Mouse (Mus musculus) hindbrain, embryonic 15.5 days (tissue): ENCODE results near the gene Nutf2. TPM values are rescaled to one million over a fixed set of nuclear protein-coding genes. Genes with fewer than 3 reads are reported as not detected.
"Not testable (repeated sequence)": the region's sequence is repeated elsewhere in the genome, so short reads cannot be mapped to it uniquely, and the experiment has no call there.

Experiments used
- ATAC-seq: fragments of 200-750 bp; cut with Nextera tagmentation; 2 replicates; pipeline ENCODE4 v1.8.0; 2017; ENCODE audit warnings: low read depth, moderate number of reproducible peaks, moderate TSS enrichment; ENCODE audit not compliant: low FRiP score
- H3K27ac ChIP-seq: fragments of 300-500 bp; sonication (generic); replicated peaks from 2 replicates; pipeline ENCODE4 v1.5.1; 2015; ENCODE audit warnings: mild to moderate bottlenecking, inconsistent platforms
- H3K27me3 ChIP-seq: fragments of 300-500 bp; sonication (generic); 2 replicates; pipeline ENCODE4 v1.6.1; 2015; ENCODE audit warnings: control low read depth, inconsistent platforms
- H3K36me3 ChIP-seq: fragments of 300-500 bp; sonication (generic); 2 replicates; pipeline ENCODE4 v1.6.1; 2015; ENCODE audit warnings: control low read depth, inconsistent platforms
- H3K4me1 ChIP-seq: fragments of 300-500 bp; sonication (generic); replicated peaks from 2 replicates; pipeline ENCODE4 v1.6.1; 2015; ENCODE audit warnings: control low read depth, inconsistent platforms
- H3K4me2 ChIP-seq: fragments of 300-500 bp; sonication (generic); 2 replicates; pipeline ENCODE4 v1.6.1; 2015; ENCODE audit warnings: moderate library complexity, mild to moderate bottlenecking, inconsistent platforms
- H3K4me3 ChIP-seq: fragments of 300-500 bp; sonication (generic); 2 replicates; pipeline ENCODE4 v1.5.1; 2015; ENCODE audit warnings: mild to moderate bottlenecking, inconsistent platforms
- H3K9ac ChIP-seq: fragments of 300-500 bp; sonication (generic); 2 replicates; pipeline ENCODE4 v1.6.1; 2015; ENCODE audit warnings: inconsistent platforms
- H3K9me3 ChIP-seq: fragments of 300-500 bp; sonication (generic); 2 replicates; pipeline ENCODE4 v1.6.1; 2016; ENCODE audit warnings: control low read depth, inconsistent platforms
- WGBS: fragments of 180-500 bp; shearing (Covaris S2); methylation state at CpG from one replicate; pipeline ENCODE4 v1.1.7; 2015; 5-methylcytosine and 5-hydroxymethylcytosine counted together
- polyA plus RNA-seq: library from polyadenylated mRNA; unstranded; fragments of >200 nt; fragmentation: Nextera tagmentation; extraction: Ambion mirVana; gene quantifications from 2 replicates; pipeline ENCODE4 v1.2.1, GENCODE M21; 2015

The Nutf2 gene
- 150 and 157 TPM in 2 replicates for polyA plus RNA-seq

DNA sequence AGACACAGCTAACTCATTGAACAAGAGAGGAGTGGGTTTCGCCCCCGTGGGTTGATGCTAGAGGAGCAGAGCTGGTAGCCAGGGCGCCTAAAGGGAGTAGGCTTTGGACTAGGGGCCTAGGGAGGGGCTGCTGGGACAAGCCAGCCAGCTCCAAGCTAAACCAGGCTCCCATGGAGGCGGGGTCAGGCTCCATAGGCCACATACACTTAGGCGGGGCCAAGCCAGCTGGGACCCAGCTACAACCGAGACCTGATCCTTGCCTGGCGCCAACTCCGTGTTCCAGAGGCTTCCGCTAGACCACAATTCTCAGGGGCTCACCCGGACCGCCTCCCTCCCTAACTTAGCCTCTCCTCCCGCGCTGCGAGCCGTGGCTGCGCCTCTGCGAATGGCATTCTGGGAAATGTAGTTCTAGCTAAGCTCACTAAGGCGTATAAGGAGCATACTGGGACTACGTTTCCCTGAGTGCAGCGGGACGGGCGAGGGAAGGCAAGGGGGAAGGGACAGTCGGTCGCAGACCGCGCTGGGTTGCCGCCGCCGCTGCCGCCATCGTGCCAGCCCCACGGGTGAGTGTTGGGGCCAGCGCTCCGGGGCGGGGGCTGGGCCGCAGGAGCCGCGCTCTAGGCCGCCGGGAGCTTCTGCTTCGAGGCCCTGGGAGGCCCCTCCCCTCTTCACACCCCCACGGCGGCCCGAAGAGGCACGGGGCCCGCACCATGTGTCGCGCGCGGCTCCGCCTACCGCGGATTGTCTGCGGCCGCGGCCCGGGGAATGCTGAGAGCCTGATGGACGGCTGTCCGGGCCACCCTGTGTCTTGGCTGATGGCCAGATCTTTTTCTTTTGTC, at the start of gene Nutf2:
TSS of gene Nutf2 (plus strand) at position 438 of the 839 bp plus-strand sequence.
- Histone ChIP-seq H3K27me3 (no peaks in the 10 kb centered on the region), H3K4me1 (peaks cover 67% of the 10 kb centered on the region), H3K4me3 (peak within 1 kb of the TSS; percentile 82), H3K4me2 (peak within 1 kb of the TSS; percentile 79), H3K27ac (peak within 1 kb of the TSS; percentile 93), H3K36me3 (no peaks in the 10 kb centered on the region), H3K9me3 (no peaks in the 10 kb centered on the region), H3K9ac (peak within 1 kb of the TSS; percentile 89)
- peak; percentile 97 for ATAC-seq
- WGBS = under 1% methylated on average over 59 of the region's 59 CpGs

DNA sequence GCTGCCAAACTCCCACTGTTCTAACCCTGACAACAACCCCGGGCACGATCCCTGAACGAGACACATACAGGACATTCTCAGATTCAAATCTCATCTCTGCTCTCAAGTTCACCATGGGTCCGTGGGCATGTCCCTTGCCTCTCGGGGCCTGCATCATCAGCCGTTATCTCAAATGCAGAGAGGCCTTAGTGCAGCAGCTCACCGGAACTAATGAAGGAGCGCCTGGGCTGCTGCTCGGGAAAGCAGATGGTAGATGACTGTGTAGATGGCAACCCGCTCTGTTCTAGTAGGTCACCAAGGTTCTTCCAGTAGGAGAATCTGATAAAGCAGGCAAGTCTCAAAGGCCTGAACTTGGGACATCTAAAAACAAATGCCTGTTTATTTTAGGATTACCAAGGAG, 49.3 kb upstream of the Nutf2 start:
- WGBS = 71% methylated on average over 10 of the region's 10 CpGs
- H3K9ac ChIP-seq = no peak overlapping the region

DNA sequence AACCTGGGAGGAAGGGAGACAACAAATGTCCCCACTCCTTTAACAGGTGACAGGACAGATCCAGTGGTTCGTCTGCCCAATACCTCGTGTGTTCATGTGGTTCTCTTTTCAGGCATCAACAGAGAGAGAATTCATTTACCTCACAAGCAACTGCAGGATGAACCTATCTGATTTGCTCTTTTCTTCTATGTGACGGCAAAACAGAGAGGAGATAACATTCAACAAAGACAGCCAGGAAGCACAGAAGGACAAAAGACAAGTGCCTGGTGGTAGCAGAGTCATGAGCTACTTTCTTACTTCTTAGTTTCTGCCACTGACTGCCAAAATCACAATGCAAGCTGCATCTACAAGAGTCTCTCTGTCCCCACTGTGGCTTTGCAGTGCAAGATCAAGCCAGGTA, 48.8 kb upstream of the Nutf2 start:
- H3K9ac ChIP-seq = no peak overlapping the region
- H3K27ac ChIP-seq = no peak overlapping the region
- peaks cover 17% of the 10 kb centered on the region for H3K4me1 ChIP-seq
- WGBS = 82% methylated on average over 3 of the region's 3 CpGs
- H3K4me2 ChIP-seq = no peak overlapping the region
- H3K36me3 ChIP-seq = peaks cover 10% of the 10 kb centered on the region; the same call in 1 of the 2 replicates
- H3K4me3 ChIP-seq = no peak overlapping the region
- no peak for ATAC-seq
- H3K27me3 ChIP-seq = no peaks in the 10 kb centered on the region
- no peaks in the 10 kb centered on the region for H3K9me3 ChIP-seq

More for the DNA sequence above, 49.3 kb upstream of the Nutf2 start:
- Histone ChIP-seq H3K4me3 (no peak overlapping the region), H3K9me3 (no peaks in the 10 kb centered on the region), H3K36me3 (peaks cover 10% of the 10 kb centered on the region; the same call in 1 of the 2 replicates), H3K4me1 (peaks cover 17% of the 10 kb centered on the region), H3K27me3 (no peaks in the 10 kb centered on the region), H3K27ac (no peak overlapping the region), H3K4me2 (no peak overlapping the region)
- no peak for ATAC-seq

DNA sequence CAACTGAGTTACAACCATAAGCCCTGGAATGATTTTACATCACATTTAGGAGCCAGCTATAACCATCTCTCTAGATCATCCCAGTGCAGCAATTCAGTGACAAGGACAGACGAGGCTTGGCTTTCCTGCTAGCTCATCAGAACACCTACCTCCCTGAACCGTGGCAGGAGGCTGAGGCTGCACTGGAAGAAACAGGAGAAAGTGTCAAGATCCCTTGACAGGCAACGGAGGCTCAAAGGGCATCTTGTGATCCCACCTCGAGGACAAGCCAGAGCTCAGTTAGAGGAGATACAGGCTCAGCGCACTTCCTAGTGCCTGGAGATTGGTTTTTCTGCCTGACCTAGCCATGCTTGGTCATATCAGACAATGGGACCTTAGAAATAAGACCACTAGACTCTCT, 47.9 kb upstream of the Nutf2 start:
- no peak for ATAC-seq
- Histone ChIP-seq H3K27me3 (no peaks in the 10 kb centered on the region), H3K36me3 (peaks cover 10% of the 10 kb centered on the region; the same call in 1 of the 2 replicates), H3K4me1 (peaks cover 16% of the 10 kb centered on the region), H3K4me2 (no peak overlapping the region), H3K27ac (no peak overlapping the region), H3K9me3 (no peaks in the 10 kb centered on the region), H3K4me3 (no peak overlapping the region), H3K9ac (no peak overlapping the region)
- 90% methylated on average over 5 of the region's 5 CpGs for WGBS

DNA sequence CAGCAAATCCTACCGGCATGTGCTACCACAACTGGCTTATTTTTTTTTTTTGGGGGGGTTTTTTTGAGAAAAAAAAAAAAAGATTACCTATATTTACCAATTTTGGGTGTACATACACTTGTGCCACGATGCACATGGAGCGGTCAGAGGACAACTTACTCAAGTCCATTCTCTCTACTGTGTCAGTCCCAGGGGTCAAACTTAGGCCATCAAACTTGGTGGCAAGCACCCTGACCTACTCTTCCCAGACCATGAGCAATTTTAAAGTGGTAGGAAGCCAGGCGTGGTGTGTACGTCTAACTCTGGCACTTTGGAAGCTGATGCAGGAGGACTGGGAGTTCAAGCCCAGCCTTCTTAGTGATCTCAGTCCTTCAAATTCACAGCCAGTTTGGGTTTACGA, 47.1 kb upstream of the Nutf2 start:
- Histone ChIP-seq H3K4me3 (no peak overlapping the region), H3K9me3 (no peaks in the 10 kb centered on the region), H3K4me2 (no peak overlapping the region), H3K27ac (no peak overlapping the region), H3K4me1 (peaks cover 9% of the 10 kb centered on the region; the same call in 1 of the 2 replicates), H3K27me3 (no peaks in the 10 kb centered on the region), H3K9ac (no peak overlapping the region), H3K36me3 (peaks cover 12% of the 10 kb centered on the region; the same call in 1 of the 2 replicates)
- WGBS = 98% methylated on average over 6 of the region's 6 CpGs
- ATAC-seq = no peak

DNA sequence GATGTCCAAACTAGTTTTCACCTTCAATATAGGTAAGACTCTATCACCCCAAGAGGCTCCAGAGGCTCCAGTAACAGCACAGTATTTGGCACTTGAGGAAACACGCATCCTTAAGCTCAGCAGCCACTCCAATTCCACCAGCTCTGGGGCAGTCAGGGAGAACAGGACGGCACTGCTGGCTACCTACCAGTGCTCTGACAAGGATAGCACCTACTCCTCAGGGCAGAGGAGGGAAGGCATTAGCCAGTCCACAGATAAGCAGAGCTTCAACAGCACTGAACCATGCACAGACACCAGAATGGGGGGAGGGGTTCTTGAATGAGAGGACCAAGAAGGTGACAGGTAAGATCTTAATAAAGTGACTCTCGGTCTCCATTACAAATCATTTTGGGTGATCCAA, 40.7 kb upstream of the Nutf2 start:
- Histone ChIP-seq H3K4me3 (no peak overlapping the region), H3K27me3 (no peaks in the 10 kb centered on the region), H3K4me2 (no peak overlapping the region), H3K27ac (no peak overlapping the region), H3K36me3 (peaks cover 32% of the 10 kb centered on the region), H3K9ac (no peak overlapping the region), H3K9me3 (no peaks in the 10 kb centered on the region), H3K4me1 (peaks cover 8% of the 10 kb centered on the region; the same call in 1 of the 2 replicates)
- WGBS = 92% methylated on average over 3 of the region's 3 CpGs
- no peak for ATAC-seq

DNA sequence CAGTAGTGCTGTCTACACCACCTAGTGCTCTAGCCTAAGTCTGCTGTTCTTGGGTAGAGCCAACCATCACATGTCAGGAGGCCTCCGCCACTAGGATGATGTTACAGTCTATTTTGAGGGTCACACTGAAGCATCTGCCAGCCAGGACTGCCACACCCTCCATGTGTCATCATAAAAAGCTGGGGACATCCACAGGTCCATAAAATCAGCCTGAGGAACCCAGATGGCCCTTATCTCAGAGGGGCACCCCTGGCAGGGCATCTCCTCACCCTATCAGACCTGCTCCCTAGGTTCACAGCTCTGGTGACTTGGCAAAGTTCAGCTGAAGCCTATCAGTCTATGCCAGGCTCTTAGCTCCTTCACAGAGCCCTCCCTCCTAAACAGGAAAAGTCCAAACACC, 39.5 kb upstream of the Nutf2 start:
- Histone ChIP-seq H3K9ac (no peak overlapping the region), H3K4me3 (no peak overlapping the region), H3K27ac (no peak overlapping the region), H3K4me2 (no peak overlapping the region), H3K36me3 (peaks cover 34% of the 10 kb centered on the region), H3K4me1 (peaks cover 18% of the 10 kb centered on the region), H3K9me3 (no peaks in the 10 kb centered on the region), H3K27me3 (no peaks in the 10 kb centered on the region)
- WGBS = 100% methylated on average over 1 of the region's 1 CpGs
- ATAC-seq = 0 out of 2 replicates have a peak, but pooled peaks have one; percentile 31

DNA sequence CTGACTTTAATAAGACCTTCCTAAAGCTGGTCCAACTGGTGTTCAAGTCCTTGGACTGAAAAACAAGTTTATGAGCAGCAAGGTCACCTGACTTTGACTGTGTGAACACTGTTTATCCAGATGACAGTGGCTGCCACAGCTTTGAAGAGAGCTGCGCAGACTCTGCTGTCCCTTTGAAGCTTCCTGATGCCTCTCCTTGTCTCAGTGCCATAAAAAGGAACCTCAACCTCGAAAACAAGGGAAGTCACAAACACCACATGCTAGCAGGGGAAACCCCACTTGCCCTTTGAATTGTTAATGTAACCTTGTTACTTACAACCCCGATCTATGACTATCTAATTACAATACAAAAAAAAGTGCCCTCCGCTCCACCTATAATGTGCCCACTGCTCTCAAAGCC, 34.9 kb upstream of the Nutf2 start:
- Histone ChIP-seq H3K27ac (no peak overlapping the region), H3K4me3 (peak overlapping the region; percentile 99), H3K9ac (peak overlapping the region; percentile 95), H3K27me3 (no peaks in the 10 kb centered on the region), H3K4me2 (peak overlapping the region; percentile 94), H3K4me1 (peaks cover 29% of the 10 kb centered on the region), H3K9me3 (no peaks in the 10 kb centered on the region), H3K36me3 (peaks cover 30% of the 10 kb centered on the region)
- ATAC-seq = no peak
- WGBS = 77% methylated on average over 4 of the region's 4 CpGs

DNA sequence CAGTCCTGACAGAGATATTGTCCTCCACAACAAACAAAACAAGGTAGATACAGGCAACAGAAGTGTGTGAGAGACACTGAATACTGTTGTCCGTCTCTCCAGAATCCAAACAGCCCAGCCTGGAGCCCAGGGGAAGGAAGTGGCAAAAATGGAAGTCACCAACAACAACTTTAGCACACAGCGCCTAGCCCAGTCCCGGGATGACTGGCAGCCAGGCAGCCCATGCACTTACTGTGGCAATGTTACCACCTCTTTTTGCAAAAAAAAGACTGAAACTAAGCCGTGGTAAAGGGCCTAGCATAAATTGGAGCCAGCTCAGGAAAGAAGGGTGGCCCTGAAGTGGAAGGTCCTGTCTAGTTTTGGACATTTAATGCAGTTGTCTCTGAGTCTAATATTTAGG, 34.0 kb upstream of the Nutf2 start:
- peak overlapping the region; percentile 95 for H3K9ac ChIP-seq
- no peaks in the 10 kb centered on the region for H3K9me3 ChIP-seq
- 11% methylated on average over 4 of the region's 4 CpGs for WGBS
- ATAC-seq = no peak
- H3K4me3 ChIP-seq = peak overlapping the region; percentile 99
- H3K36me3 ChIP-seq = peaks cover 25% of the 10 kb centered on the region
- peak overlapping the region; percentile 94 for H3K4me2 ChIP-seq
- H3K4me1 ChIP-seq = peaks cover 29% of the 10 kb centered on the region
- no peaks in the 10 kb centered on the region for H3K27me3 ChIP-seq
- H3K27ac ChIP-seq = peak overlapping the region; percentile 81

DNA sequence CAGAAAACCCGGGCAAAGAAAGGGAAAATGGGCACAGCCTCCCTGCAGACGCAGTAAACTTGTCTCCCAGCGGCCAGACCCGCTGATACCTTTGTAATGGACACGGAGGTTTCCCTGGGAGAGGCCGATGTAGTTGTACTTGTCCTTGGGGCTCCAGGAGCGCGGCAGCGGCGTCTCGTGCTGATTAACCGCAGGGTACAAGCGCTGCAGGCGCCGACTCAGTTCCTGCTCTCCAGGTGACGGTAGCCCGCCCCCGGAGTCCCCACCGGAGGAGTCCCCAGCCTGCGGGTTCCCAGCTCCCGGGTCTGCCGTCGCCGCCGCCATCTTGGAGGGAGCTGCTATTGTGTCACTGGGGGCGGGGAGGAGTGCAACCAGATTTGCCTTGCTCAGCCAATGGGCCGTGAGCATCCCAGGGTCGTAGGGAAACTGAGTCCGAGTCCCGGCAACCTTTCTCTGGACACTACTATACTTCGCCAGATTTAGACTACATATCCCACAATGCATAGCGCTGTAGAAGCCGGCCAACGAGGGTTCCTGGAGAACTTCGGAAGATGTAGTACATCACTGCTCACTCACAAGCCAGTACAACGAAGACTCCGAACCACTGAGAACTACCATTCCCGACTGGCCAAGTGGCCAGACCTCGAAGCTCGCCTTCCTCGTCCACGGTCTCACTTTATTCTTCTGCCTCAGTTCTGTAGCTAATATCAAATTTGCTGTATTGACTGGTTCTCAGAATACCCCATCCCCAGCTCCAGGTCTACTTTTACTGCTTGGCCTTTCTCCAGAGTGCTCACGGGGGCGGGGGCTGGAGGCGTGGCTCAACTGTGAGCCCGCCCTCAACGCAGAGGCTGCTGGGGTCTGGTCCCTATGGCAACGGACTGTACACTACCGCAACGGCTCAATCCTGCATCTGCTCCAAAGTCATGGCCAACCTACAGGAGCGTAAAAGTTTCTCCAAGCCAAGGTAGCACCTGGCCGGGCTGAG, 33.2 kb upstream of the Nutf2 start, which contains the start of the genes Ranbp10 and Tsnaxip1:
TSS of gene Ranbp10 (minus strand) at position 490 of the 988 bp plus-strand sequence.
TSS of gene Tsnaxip1 (plus strand) at position 871 of the 988 bp plus-strand sequence.
- Histone ChIP-seq H3K9me3 (no peaks in the 10 kb centered on the region), H3K36me3 (peaks cover 20% of the 10 kb centered on the region), H3K27me3 (no peaks in the 10 kb centered on the region), H3K9ac (peak within 1 kb of the TSS; percentile 95), H3K4me3 (peak within 1 kb of the TSS; percentile 99), H3K4me2 (peak within 1 kb of the TSS; percentile 94), H3K4me1 (peaks cover 29% of the 10 kb centered on the region), H3K27ac (peak within 1 kb of the TSS; percentile 88)
- under 1% methylated on average over 46 of the region's 52 CpGs for WGBS
- peak; percentile 99 for ATAC-seq

DNA sequence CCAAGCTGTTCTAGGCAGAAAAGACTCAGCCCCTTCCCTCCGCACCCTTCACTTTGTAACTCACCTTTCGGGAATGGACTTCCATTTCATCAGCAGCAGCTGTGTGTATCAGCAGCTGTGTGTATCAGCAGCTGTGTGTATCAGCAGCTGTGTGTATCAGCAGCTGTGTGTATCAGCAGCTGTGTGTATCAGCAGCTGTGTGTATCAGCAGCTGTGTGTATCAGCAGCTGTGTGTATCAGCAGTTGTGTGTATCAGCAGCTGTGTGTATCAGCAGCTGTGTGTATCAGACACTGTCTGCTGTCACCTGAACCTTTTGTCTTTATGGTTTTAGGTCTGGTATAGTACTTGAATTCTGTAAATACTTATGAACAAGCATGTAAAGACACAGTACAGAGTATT, 26.6 kb upstream of the Nutf2 start:
- H3K27me3 ChIP-seq, H3K9ac ChIP-seq, H3K4me3 ChIP-seq, H3K4me2 ChIP-seq, H3K36me3 ChIP-seq, ATAC-seq, H3K9me3 ChIP-seq, H3K4me1 ChIP-seq, H3K27ac ChIP-seq: not testable (repeated sequence)
- WGBS = 87% methylated on average over 2 of the region's 2 CpGs
